Mouse (Mus musculus) testis, adult 10 weeks (tissue): ENCODE data around the gene Slc22a5. TPM values are rescaled to one million over a fixed set of nuclear protein-coding genes. Genes with fewer than 3 reads are reported as not detected.

Experiments
- polyA plus RNA-seq: library from polyadenylated mRNA; stranded (reverse); fragments of 350-450 nt; fragmentation: Illumina TruSeq; extraction: RNeasy Lipid Tissue Mini Kit (QIAGEN cat#74804); gene quantifications from one replicate; pipeline ENCODE4 v1.2.3, GENCODE M21; 2014; ENCODE audit warnings: low read depth, low replicate concordance

Gene Slc22a5
- 18.0 TPM for polyA plus RNA-seq

GRCm38 (mm10) chr11:53891505-53892451 lies at the start of gene Slc22a5:
Gene Slc22a5, minus strand, starts transcription at chr11:53891660.

GRCm38 (mm10) chr11:53858761-53859580 lies 32.5 kb downstream of the Slc22a5 start, which contains the start of gene Gm12216:
Gene Gm12216, minus strand, starts transcription at chr11:53859256.

Other genes with a start within 250 kb of the Slc22a5 start
- 16.9 TPM for gene Rad50, start 184.3 kb downstream of the Slc22a5 start, polyA plus RNA-seq
- gene Il5, start 170.9 kb downstream of the Slc22a5 start, polyA plus RNA-seq = 0.27 TPM
- 0.94 TPM for gene Irf1, start 121.6 kb downstream of the Slc22a5 start, polyA plus RNA-seq
- gene Gm17334, start 118.5 kb downstream of the Slc22a5 start, polyA plus RNA-seq = not detected
- gene Gm12216, start 32.4 kb downstream of the Slc22a5 start, polyA plus RNA-seq = 0.28 TPM
- 62.0 TPM for gene Slc22a21, start 88.7 kb upstream of the Slc22a5 start, polyA plus RNA-seq
- 0.43 TPM for gene Slc22a4, start 136.4 kb upstream of the Slc22a5 start, polyA plus RNA-seq
- gene Pdlim4, start 177.4 kb upstream of the Slc22a5 start, polyA plus RNA-seq = 0.18 TPM
- gene P4ha2, start 208.4 kb upstream of the Slc22a5 start, polyA plus RNA-seq = 1.9 TPM